Mouse (Mus musculus) lung, adult 2 months (tissue): Measurements from ENCODE around the gene Clec2e. TPM values are rescaled to one million over a fixed set of nuclear protein-coding genes. Genes with fewer than 3 reads are reported as not detected.

Experiments used
- DNase-seq: peaks from one replicate; pipeline ENCODE4 v3.0.0; 2022
- H3K4me1 ChIP-seq: fragments of 200-500 bp; 2 replicates; pipeline ENCODE4 v1.6.1; 2011; ENCODE audit warnings: low read length; ENCODE audit not compliant: control insufficient read depth, insufficient read depth
- H3K4me3 ChIP-seq: fragments of 200-500 bp; replicated peaks from 2 replicates; pipeline ENCODE3; 2011; ENCODE audit warnings: low read depth, mild to moderate bottlenecking, control low read depth, low read length; ENCODE audit errors: extremely low read depth
- CTCF ChIP-seq: fragments of 200-500 bp; IDR thresholded peaks from 2 replicates; pipeline ENCODE4 v1.5.1; 2011; ENCODE audit warnings: mild to moderate bottlenecking, low read length, control low read depth; ENCODE audit not compliant: insufficient read depth
- POLR2A ChIP-seq: fragments of 200-500 bp; IDR thresholded peaks from 2 replicates; pipeline ENCODE4 v1.6.1; 2011; ENCODE audit warnings: low read depth, mild to moderate bottlenecking, control low read depth, low read length, borderline replicate concordance; ENCODE audit errors: extremely low read depth
- WGBS: fragments of 180-500 bp; shearing (Covaris S2); methylation state at CpG from one replicate; pipeline ENCODE4 v1.1.7; 2018; 5-methylcytosine and 5-hydroxymethylcytosine counted together
- polyA plus RNA-seq: library from polyadenylated mRNA; depleted of rRNA; stranded (reverse); fragments of >200 nt; gene quantifications from 2 replicates; pipeline ENCODE4 v1.2.3, GENCODE M21; 2012; rRNA removed

Clec2e gene
- polyA plus RNA-seq, 1 experiment, result 0.09 TPM

DNA sequence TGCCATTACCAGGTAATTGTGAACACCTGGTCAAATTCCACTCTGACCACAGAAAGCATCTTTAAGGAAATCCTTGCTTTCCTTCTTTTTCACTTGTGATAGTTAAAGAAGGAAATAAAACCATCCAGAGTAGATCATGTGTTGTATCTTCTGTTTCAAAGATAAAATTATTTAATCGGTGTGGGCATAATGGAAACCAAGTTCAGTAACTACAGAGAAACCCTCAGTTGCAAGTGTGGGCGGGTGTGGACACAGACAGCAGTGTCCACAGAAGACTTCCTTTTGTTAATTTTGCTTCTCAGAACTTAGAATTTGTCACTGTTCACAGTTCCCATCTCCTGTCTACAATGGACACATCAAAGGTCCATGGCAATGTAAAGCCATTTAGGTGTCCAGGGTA is 55.1 kb downstream of the Clec2e start, which contains the start of gene Klrb1f:
Gene Klrb1f, plus strand, starts transcription at position 301 of the 400 bp plus-strand sequence.
- 77% methylated on average over 2 of the region's 2 CpGs for WGBS

DNA sequence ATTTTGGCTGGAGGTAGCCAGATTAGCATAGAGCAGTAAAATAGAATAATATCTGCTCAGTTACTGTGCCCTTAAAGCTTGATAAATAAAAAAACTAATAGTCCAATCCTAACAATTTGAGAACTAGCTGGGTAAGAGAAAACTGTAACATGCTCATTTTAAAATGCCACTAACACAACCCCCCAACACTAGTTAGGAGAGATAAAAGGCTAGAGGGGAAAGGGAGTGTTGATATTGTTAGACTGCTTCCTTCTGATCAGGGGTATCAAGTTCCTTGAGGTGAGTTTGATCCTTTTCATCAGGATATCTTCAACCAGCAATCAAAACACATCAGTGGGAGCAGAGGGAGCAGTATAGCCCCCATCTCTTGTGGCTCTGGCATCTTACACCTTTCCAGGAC is 58.2 kb downstream of the Clec2e start:
- Histone ChIP-seq H3K4me1 (no peaks in the 10 kb centered on the region), H3K4me3 (no peak overlapping the region)
- TF ChIP-seq CTCF (no peak), POLR2A (no peak)
- DNase-seq, result no peak

More for the DNA sequence above, 55.1 kb downstream of the Clec2e start, which contains the start of gene Klrb1f:
- Histone ChIP-seq H3K4me3 (no peak within 1 kb of the TSS), H3K4me1 (peaks cover 3% of the 10 kb centered on the region)
- no peak for TF ChIP-seq CTCF
- TF ChIP-seq POLR2A, result no peak
- DNase-seq, result no peak

Other genes with a start within 250 kb of the Clec2e start
- 0.79 and 1.6 TPM in 2 replicates for gene Clec2i, start 213.3 kb downstream of the Clec2e start, polyA plus RNA-seq
- 1.2 and 2.7 TPM in 2 replicates for gene BC035044, start 209.8 kb downstream of the Clec2e start, polyA plus RNA-seq
- gene Clec2g, start 166.5 kb downstream of the Clec2e start, polyA plus RNA-seq, result 0.70 TPM in 1 of 2 replicates, not detected in the other
- 0.38 and 1.3 TPM in 2 replicates for gene Klrb1f, start 55.0 kb downstream of the Clec2e start, polyA plus RNA-seq
- gene Clec2d, start 79.7 kb upstream of the Clec2e start, polyA plus RNA-seq, result 103 and 250 TPM in 2 replicates
- gene Cd69, start 174.5 kb upstream of the Clec2e start, polyA plus RNA-seq, result 0.54 and 1.3 TPM in 2 replicates
- not detected in 2 replicates for gene 4922502D21Rik, start 230.9 kb upstream of the Clec2e start, polyA plus RNA-seq
- gene Clec12a, start 241.8 kb upstream of the Clec2e start, polyA plus RNA-seq, result 1.9 and 4.6 TPM in 2 replicates